Mouse (Mus musculus) yolk sac, embryonic 10.5 days (tissue): ENCODE measurements around the gene Vav2.

Source experiments
- DNase-seq: peaks from one replicate; pipeline ENCODE4 v3.0.0-alpha.2; 2017; ENCODE audit warnings: low spot score

The Vav2 gene

DNA sequence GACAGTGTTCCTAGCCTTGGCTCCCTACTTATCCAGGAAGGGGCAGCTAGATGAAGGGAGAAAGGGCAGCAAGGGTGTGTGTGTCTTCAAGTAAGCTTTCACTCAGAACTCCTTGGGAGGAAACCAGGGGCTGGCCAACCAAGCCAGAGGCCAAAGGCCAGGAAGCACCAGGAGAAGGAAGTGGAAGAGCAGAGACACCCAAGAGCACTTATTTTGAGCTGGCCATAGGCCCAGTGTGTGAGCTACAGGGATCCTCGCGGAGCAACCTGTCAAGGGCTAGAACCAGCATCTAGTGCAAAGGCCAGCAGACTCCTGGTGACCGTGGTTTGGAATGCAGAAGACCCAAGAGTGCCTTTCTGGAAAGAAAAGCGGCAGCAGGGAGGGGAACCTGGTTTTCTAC lies 163.8 kb downstream of the Vav2 start:
- DNase-seq, result no peak

DNA sequence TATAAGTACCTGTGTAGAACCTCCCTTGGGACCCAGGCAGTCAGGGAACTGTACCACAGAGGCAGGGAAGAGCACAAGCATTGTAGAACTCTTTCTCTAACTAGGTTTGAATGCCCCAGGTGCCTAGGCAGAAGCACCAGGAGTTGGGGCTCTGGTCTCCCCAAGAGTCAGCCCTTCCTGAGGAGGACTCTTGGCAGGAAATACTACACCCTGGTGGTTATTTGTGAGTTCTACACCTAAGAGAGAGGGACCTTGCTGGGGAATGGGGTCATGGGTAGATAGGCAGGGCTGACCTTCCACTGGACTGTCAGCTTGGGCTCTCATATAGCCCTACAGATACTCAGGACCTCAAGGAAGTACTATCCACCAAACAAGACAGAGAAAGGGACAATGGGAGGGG lies 175.4 kb downstream of the Vav2 start:
- DNase-seq, result no peak

DNA sequence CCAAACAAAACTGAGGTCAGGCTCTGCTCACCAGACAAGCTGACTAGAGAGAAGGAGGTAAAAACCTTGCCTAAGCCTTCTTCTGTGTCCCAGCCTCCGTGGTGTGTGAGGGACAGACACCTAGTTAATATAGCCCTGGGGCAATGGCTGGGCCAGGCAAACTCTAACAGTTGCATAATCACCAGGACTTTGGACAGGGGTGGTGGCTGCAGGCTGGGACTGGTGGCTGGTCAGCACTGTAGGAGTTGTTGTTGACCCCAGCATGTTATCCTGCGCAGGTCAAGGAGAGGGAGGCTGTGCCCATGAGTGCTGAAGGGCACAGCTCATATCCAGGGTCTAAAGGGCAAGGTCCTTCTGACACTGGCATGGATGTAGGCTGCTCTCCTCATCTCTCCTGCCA lies 178.6 kb downstream of the Vav2 start, which contains the start of gene Sardh:
Gene Sardh (minus strand): TSS at position 127 of the 400 bp plus-strand sequence.
- peak; percentile 67 for DNase-seq

DNA sequence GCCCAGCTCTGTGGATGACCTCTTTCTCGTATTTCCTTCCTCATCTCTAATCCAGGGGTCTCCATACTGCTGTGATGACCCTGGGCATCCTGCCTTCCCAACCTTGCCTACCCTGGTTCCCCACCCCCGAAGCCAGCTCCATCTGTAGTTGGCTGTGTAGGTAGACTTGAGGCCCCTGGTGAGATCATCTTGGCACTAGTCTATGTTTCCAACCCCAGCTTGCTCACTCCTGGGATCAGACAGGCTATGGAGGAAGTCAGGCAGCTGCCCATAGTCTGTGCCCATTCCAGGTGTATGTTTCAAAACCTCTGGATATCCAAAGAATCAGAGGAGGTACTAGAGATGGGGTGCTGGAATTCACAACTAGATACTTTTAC lies 179.4 kb downstream of the Vav2 start:
- DNase-seq, result no peak

DNA sequence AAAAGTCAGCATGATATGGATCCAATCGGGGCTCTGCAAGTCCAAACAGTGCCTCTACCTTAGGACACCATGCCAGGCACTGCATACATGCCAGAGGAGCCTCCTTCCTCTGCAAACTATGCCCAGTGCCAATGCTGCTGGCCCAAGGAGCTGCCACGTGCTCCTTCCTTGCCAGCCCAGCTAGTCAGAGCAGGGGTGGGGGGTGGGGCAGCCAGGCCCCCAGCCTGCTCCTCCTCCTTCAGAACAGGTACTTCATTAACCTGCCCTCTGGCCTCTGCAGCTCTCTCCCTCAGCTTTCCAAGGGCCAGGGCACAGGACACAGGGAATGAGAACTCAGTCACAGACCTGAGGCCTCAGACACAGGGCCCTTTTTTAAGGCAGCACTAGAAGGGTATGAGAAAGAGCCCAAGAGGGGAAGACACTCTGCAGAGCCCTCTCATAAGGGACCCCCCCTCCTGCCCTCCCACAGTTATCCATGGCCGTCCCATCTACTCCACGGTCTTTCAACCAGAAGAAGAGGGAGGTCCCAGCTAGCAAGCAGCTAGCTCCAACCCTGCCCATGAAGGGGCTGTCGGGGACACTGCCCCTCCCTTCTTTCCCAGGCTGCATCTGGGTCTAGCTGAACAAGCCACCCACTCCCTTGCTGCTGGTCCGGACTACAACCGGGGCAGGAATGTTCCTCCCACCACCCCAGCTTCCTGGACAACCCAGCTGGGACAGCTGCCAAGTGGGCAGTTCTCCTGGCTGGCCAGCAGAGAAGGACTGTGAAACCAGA lies 179.9 kb downstream of the Vav2 start:
- DNase-seq, result peak; percentile 81

DNA sequence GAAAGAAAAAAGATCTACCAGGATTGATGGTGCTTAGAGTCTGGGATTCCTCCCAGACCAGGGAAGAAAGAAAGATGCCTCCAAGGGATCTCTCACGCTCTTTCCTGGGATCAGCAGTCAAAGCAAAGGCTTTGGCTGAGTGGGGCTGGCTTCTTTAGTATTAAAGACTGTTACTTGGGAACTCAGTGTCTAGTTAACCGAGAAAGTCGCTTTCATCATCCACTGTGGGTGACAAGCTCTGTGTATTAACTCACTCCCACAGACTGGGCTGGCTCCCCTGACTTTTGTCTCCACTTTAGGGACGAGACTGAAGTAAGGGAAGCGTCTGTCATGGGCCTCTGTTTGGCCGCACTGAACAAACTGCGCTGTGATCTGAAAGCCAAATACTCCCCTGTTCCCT lies 180.9 kb downstream of the Vav2 start:
- DNase-seq, result no peak

DNA sequence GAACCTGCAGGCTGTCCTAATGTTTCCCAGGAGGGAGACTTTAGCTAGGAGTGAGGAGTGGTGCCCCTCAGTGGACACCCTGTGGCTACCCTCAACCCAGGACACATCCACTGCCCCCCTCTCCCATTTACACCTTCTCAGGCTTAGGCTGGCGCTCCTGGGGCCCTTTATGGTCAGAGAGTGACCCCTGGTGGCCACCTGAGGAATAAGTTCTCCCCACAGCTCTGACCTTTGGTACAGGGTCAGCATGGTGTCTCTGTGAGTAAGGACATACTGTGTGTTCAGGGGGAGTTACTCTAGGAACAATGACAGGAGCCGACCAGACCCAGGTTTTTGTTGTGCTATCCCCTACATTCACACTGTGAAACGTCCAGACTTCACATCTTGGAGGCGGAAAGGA lies 189.5 kb downstream of the Vav2 start:
- DNase-seq, result peak; percentile 32

DNA sequence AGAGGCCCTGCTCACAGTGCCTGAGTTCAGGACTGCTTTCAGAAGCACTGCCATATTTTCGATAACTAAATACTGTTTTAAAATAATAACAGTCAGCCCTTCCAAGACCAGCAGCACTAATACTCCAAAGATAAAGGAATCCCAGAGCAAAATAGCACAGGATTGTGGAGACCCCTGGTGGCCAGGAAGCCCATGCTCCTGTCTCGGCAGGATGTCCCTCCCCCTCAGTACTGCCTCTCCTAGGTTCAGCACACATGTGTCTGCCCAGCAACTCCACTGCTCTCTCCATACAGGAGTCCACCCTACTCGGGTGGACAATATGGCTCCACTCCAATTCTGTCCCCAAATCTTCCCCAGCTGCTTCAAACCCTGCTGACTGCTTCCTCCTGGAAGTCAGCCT lies 191.1 kb downstream of the Vav2 start:
- DNase-seq, result peak; percentile 27

DNA sequence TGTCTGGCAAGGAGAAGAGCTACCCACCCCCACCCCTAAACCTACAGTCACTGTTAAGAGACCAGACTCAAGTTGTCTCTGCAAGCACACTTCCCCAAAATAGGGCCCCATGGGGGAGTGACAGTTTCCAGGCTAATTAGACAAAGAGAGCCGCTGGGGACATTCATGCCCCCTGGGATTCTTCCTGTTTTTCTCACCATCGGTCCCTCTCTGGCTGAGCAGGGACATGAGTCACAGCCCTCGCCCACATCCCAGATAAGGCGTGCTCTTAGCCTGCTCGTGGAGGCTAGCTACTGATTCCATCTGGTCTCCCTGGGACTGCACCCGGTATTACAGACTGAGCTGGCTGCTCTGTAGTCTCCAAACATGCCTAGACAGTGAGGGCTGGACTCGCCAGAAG lies 194.5 kb downstream of the Vav2 start:
- no peak for DNase-seq

DNA sequence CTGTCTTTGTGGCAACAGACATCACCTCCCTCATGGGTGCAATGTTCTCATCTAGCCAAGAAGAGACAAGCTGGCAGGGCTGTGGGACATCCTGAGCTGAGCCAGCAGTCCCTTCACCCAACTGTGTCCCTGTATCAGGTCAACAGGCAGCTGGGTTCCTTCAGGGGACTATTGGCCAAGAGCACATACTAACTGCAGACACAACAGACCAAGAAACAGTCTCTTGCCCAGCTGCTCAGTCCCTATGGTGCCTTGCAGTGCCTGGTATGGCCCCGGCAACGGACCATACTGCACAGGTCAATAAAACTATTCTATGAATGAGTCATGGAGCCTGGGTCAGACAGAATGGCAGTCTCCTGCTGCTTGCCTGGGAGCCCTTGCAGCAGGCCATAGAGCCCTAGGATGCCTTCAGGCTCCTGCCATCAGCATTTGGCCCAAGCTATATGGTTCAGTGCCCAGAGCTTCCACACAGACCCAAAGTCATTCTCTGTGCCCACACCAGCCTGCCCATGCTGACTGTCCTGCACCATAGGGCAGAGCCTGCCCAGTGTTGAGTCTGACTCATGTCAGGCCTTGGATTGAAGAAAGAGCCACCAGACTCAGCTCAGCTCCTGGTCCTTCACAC lies 197.2 kb downstream of the Vav2 start:
- DNase-seq, result no peak

DNA sequence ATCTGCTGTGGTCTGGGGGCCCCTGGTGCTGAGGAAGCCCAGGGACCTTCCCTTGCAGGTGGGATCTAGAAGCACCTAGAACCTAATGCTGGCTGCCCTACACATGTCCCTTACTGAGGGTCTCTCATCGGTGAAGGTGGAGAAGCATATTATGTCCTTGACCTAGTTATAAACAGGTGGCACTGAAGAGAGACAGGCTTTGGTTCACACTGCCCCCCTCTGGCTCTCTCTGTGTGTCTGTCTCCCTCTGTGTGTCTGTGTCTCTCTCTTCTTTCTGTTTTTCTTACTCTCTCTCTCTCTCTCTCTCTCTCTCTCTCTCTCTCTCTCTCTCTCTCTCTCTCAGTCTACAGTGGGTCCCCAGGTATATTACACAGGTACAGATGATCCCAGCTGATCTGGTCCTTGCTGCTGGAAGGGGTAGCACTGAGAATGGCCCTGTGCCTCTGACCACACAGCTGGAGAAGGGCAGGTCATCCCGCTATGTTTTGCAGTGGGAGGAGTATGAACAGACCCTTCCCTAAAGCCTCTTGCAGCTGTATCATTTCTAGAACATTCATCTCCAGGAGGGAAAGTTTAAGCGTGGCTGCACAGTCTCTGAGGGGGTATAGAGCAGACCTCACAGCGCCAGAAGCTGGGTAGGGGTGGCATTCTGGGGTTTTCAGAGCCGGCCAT lies 197.9 kb downstream of the Vav2 start:
- DNase-seq, result no peak

DNA sequence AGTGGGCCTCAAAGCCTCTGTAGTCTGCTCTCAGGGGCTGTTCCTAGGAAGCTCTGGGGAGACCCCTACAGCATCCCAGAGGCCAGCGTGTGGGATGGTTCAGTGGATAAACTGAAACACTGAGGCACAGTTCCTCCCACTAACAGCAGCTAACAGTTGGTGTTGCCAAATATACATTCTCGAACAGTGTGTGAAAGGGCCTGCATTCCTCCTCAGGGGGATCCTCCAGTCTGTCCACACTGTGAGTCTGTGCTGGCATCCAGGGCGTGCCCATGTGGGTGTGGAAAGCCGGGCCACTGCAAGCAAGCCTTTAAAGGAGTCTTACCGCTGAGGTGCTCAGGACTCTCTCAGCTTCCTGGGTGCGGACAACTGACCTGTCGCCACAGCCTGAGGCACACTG lies 200.3 kb downstream of the Vav2 start:
- no peak for DNase-seq

DNA sequence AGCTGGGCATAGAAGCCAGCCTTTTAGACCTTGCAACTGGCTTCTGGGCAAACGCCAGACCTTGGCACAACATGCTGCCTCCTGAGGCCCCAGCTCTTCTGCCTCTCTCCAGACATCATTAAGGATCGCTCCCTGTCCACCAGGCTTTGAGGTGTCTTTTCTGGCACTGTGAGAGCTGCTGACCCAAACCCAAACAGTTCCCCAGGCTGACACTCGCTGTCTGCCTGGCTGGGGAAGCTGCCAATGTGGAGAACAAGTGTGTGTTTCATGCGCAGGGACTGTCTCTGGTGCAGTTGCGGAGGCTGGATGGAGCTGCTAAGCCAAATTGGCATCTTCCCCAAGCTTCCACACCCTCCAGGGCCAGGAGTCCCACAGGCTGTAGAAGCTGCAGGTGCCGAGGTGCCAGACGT lies 203.8 kb downstream of the Vav2 start:
- no peak for DNase-seq

DNA sequence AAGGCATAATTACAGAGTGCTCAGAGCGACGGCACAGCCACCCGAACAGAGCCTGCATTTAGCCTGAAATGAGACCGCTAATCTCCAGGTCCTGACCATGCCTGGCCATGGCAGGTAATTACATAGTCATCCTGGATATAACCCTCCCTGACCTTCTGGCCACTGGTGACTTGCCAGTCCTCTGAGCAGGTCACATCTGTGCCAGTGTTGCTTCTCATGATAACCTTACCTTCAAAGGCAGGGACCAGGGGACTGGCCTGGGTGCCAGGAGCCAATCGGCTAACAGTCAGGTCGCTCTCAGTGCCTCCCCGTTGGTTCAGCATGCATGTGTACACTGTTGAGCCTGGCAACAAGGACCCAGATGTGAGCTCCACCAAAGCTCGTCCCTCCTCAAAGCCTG lies 208.3 kb downstream of the Vav2 start:
- no peak for DNase-seq

DNA sequence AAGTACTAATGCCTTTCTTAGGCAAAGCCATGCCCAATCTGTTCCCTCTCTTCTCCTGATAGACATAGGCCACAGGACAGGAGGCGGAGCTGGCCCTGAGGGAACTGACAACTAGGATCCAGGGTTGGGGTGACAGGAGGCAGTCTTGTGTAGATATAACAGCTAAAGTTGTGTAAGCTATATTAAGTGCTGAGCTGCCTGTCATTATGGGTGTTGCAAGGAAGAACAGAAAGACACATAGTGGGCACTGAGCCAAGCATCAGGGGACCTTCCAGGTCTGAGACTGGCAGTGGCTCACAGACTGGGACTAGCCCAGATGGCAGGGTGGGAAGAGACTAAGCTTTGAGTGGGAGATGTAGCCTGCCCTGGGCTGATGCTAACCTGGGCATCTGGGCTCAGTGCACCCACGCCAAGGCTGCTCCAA lies 208.7 kb downstream of the Vav2 start:
- no peak for DNase-seq

DNA sequence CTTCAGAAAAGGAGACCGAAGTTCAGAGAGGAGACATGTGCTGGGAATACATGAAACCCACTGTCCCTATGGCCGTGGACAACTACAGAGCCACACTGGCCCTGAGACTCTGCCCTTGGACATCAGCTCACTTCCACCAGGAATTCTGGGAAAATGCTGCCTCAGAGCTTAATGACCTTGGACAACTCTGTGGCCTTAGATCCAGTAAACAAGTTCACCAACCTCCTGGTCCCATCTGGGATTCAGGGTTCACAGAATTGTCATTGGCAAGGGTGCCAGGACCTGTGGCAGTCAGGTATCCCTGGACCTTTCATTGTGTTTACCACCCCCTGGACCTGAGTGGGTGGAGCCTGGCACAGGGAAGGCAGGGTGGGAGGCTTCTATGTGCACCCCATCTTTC lies 211.3 kb downstream of the Vav2 start:
- DNase-seq, result no peak
